Mouse (Mus musculus) erythroblast, embryonic 14.5 days (primary cell): ENCODE results near the gene Nuf2.

ENCODE experiments used
- GATA1 ChIP-seq: IDR thresholded peaks from 2 replicates; pipeline ENCODE4 v1.6.1; 2012; ENCODE audit warnings: low read length, inconsistent platforms, mixed read lengths
- TAL1 ChIP-seq: IDR thresholded peaks from 3 replicates; pipeline ENCODE4 v1.6.1; 2012; ENCODE audit warnings: low read length, inconsistent platforms, mixed read lengths

DNA sequence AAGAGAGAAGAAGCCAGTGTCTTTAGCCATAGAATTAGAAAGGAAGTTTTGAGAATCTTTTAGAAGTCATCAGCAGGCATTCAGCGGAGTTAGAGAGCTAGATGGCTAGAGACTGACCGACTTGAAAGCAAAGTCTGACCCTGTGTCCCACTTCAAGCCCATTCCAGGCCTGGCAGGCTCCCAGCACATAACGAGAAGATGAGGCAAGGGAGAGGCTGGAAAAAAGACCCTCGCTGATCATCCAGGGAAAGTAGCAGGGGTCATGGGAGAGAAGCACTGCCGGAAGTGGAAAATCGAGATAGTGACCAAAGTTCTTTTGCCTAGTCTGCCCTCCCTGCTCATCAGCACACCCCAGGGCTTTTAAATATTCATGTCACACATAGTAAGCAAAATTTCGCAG lies 22.2 kb upstream of the Nuf2 start:
- TF ChIP-seq GATA1 (no peak), TAL1 (no peak)
